Mouse (Mus musculus) liver, embryonic 14.5 days (tissue): Measurements from ENCODE around the gene Adam12.

Experiments used
- CTCF ChIP-seq: IDR thresholded peaks from 2 replicates; pipeline ENCODE4 v1.5.1; 2016; ENCODE audit warnings: antibody characterized with exemption, low read depth, control low read depth
- EP300 ChIP-seq: IDR thresholded peaks from 2 replicates; pipeline ENCODE4 v1.6.1; 2016; ENCODE audit warnings: antibody characterized with exemption, low read depth

DNA sequence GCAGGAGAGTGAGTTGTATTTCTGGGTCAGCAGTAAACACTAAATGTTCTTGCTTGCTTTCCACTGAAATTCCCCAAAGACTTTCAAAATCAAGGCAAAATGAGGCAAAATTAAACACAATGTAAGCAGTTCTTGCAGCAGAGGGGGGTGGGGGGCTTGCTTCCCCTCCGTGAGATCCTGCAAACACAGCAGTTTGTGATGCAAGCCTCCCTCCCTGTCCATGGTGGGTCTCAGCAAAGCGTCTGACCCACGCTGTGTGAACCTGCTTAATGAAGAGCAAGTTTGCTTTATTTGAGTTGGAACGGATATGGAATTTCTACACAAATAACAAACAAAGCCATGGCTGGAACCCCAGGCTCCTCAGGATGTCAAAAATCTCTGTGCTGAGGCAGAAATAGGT is 132.9 kb downstream of the Adam12 start:
- TF ChIP-seq CTCF (no peak), EP300 (no peak)
